Mouse (Mus musculus): ENCODE results near the gene Hoxa11. TPM values are rescaled to one million over a fixed set of nuclear protein-coding genes. Genes with fewer than 3 reads are reported as not detected.

Hoxa11 gene
- total RNA-seq, 4 experiments from 2014 or later = not detected

GRCm38 (mm10) chr6:52248638-52249414 lies 3.2 kb upstream of the Hoxa11 start:
- DNase-seq (ENCODE audit: low spot score in 2 of 2) = no peak

DNA sequence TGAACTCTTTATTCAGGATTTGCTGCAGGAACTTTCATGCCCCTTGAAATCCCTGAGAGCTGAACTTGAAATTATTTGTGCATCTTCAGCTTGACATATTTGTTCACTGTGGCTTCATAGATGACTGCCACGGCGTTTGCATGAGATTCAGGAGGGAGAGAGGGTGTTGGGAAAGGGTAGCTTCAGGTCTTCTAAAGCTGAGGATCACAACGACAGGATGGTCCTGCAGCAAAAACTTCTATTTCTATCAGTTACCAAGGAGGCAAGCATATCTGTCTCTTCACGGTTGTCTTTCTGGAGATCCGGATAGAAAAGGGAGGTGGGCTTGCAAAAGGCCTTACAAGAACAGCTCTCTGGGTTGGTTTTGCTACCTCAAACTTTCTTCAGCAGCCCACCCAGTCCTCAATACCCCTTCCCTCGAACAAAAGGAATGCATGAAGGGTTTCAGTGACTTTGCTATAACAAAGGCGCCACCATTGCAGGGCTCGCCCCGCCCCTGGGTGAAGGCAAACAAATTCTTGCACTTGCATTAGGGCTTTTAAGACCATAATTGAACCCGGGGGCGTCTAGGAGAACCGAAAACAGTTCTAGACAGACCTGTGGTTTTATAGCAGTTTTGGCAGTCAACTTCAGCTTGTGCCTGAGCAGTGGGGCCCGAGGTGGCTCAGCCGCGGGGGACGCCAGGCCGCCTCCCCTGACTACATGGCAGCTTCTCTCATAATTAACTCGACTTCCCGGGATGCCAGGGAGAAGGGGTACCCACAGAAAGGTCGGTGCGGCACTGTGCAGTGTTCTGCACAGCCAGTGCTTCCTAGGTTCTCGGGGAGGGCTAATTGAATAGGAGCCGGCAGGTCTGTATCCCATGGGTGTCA lies 2.4 kb upstream of the Hoxa11 start:
- DNase-seq (ENCODE audit: low spot score in 2 of 2) = no peak

- DNase-seq (ENCODE audit: low spot score in 2 of 2) = no peak
These were observed 1.3 kb upstream of the Hoxa11 start for GRCm38 (mm10) chr6:52246916-52247315.

GRCm38 (mm10) chr6:52246403-52246803 lies 793 bp upstream of the Hoxa11 start:
- no peak for DNase-seq (ENCODE audit: low spot score in 2 of 2)

DNA sequence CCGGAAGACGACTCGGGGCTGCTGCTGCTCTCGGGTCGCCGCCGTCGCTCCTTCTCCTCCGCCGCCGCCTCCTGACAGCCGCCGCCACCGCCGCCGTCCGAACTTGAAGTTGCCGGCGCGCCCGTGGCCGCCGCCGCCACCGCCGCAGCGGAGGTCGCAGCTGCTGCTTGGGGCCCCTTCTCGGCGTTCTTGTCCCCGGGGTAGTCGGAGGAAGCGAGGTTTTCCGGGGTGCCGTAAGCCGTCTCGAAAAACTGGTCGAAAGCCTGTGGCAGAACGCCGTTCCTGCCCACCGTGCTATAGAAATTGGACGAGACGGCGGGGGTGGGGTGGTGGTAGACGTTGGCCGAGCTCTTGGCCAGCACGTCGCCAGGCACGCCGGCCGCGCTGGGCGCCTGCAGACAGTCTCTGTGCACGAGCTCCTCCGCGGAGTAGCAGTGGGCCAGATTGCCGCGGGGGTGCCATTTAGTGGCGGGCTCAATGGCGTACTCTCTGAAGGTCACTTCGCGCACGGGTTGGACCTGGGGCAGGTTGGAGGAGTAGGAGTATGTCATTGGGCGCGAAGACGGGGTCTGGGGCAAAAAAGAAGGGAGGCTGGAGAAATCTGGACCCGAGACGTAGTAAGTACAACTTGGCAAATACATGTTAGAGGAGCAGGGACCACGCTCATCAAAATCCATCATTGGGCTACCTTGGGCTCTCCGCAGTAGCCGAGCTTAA lies 412 bp downstream of the Hoxa11 start:
- DNase-seq (ENCODE audit: low spot score in 2 of 2) = no peak

DNA sequence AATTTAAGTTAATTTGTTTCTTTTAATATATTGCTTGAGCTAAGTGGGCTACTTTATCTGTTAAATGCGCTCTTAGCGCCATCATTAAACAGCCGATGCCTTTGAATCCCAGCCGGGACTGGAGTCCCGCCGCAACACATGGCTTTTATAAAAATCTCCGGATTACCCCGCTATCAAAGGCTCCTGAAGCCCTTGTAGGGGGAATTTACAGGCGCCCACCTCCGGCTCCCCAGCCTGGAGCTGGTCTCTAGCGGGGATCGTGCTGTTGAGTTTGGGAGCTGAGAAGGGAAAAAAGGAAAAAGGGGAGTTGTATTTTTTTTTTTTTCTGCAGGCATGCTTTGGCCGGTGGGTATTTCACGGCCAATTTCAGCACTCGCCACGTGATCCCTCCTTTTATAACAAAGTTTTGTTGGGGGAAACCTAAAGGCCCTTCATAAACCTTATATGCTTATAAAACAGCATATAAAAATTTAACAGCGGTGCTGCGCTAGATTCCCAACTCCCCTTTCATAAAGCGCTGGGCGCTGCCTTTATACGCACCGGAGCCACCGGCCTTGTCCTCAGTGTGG lies 1.1 kb downstream of the Hoxa11 start:
- DNase-seq (ENCODE audit: low spot score in 2 of 2) = no peak

DNA sequence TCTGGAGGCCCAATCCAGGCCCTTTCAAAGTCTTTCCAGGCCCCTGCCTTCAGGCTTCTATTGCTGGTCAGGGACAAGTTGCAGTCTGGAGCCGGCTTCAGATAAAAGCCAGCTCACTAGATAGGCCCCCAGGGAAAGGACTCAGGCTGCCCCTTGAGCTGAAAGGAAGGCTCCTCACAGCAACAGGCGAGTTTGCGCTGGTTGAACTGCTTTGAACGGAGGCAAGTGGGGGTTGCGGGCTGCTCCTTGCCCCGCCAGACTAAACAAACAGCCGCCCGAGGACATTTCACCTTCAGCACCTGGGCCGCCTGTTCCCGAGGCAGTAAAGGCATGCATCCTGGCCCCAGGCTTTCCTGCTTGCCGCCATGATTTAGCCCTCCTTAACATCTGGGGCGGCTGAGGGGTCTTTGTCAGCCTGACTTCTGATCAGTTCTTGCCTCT lies 1.9 kb downstream of the Hoxa11 start:
- no peak for DNase-seq (ENCODE audit: low spot score in 2 of 2)

DNA sequence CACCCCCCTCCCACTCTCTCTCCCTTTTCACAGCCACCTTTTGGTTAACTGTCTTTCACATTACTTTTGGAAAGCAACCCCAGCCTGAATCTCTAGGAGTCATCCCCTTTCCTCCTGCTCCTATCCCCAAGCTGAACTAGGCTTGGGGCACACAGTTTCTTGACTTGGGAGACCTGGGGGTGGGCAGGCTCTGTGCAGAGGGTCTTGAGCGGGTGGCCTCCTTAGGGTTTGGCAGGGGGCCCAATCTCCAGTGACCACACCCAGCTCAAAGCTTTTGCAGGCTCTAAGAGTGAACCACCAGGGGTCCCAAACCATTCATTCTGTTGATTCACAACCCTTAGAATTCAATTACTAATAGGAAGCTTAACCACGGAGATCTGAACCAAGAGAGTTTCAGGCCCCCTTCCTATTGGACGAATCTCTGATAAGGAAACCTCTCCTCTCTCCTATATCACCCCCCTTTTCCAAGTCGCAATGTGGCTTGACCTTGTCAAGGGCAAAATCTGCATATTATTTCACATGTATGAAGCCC lies 2.7 kb downstream of the Hoxa11 start:
- DNase-seq (ENCODE audit: low spot score in 2 of 2) = no peak

- DNase-seq (ENCODE audit: low spot score in 2 of 2) = no peak
These were observed 4.5 kb downstream of the Hoxa11 start for GRCm38 (mm10) chr6:52241001-52241621.

GRCm38 (mm10) chr6:52240389-52241000 lies 5.1 kb downstream of the Hoxa11 start, which contains the start of gene Hoxa10:
Gene Hoxa10 (minus strand): TSS chr6:52240854.
- DNase-seq (ENCODE audit: low spot score in 2 of 2) = no peak

DNA sequence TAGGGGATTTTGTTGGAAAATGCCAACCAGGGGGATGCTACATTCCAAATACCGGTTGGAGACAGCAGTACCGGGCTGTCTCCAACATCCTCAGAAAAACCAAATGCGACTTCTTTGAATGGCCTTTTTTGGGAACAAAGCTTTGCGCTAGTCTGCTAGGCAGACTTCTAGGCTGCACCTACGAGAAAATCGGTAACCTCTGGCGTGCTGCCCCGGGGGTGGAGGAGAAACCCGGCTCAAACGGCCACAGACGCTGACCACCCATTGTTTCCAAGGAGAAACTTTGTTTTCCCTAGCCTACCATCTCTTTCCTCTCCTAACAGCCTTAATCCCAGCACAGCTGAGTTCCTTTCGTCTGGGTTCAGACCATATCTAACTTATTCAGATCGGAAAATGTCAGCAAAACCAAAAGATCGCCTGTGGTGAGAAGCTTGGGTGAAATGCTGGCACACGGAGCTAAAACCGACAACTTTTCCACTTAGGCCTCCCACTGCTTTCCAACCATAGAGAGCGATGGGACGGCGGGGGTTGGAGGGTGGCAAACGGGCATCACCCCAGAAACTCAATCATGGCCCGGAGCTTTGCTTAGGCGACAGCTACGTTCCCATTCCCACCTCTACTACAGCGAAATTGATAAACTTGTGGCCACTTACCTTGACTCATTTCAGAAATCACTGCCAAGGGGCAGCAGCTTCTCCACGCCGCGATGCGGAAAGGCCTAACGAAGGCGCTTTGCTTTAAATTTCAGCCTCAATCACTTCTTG lies 5.8 kb downstream of the Hoxa11 start:
- DNase-seq (ENCODE audit: low spot score in 2 of 2) = no peak

DNA sequence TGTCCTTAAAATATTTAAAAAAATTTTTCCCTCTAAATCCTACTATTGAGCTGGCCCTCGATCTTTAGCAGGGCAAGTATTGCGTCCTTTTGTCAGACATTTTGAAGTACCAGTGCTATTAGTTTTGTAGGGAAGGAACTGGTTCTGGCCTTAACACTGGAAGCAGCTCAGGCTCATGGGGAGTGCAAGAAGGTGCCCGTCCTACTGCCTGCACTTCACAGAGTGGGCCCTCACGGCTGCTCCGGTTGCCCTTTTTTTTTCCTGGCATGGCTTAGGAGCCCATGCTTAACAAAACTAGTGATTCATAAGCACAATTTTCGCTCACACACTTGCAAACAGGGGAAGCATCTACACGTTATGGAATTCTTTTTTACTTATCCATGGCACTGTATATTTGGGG lies 6.6 kb downstream of the Hoxa11 start:
- no peak for DNase-seq (ENCODE audit: low spot score in 2 of 2)

GRCm38 (mm10) chr6:52238155-52238545 lies 7.5 kb downstream of the Hoxa11 start:
- DNase-seq (ENCODE audit: low spot score in 2 of 2) = no peak

DNA sequence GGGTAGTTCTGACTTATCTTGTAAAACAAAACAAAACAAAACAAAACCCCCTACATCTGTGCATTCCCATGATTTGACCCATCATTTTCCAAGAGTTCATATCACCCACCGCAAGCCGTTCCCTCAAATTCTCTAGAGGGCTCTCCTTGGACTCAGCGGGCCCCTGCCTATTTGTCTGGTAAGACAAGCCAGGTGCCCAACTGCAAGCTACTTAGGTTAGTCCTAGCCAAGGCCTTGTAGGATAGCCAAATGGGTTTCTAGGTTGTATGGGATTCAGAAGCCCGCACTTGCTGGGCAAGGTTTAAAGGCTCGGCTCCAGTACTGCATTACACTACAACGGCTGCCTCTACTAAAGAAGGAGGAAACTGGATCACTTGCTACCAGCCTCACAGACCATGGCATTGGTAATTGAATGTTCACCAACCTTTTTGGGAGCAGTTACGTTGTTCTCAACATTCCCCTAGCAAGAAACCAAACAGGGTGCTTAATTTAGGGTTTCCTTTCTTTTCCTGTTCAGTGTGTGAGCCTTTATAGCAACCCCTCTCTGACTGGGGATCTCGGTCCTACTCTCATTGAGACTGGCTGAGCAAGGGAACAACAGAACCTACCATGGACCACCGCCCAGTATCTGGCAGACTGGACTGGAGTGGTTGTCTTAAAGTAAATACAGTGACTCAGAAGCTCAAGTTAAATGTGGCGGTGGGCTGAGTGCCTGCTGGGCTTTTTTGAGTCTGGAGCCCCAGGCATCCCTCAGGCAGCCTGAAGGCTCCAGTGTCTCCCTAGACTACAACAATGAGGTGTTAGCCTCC lies 8.1 kb downstream of the Hoxa11 start:
- no peak for DNase-seq (ENCODE audit: low spot score in 2 of 2)

GRCm38 (mm10) chr6:52236806-52237205 lies 8.8 kb downstream of the Hoxa11 start:
- DNase-seq (ENCODE audit: low spot score in 2 of 2) = no peak

DNA sequence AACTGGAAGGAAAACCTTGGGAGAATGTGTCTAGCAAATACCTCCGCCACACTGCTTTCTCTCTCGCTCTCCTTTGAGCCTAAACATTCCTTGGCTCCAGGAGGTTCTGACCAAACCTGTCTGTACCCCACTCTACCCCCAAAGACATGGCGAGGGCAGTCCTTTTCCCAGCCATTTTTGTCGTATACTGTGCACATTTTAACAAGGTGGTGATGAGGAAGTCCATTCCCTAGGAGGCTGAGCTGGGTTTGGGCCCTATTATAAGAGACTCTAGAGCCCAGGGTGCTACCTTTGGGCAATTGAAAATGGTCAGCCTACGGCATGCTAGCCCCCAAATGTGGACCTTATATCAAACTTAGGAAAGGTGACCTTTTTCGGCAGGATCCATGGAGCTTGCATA lies 9.7 kb downstream of the Hoxa11 start:
- DNase-seq (ENCODE audit: low spot score in 2 of 2) = no peak

DNA sequence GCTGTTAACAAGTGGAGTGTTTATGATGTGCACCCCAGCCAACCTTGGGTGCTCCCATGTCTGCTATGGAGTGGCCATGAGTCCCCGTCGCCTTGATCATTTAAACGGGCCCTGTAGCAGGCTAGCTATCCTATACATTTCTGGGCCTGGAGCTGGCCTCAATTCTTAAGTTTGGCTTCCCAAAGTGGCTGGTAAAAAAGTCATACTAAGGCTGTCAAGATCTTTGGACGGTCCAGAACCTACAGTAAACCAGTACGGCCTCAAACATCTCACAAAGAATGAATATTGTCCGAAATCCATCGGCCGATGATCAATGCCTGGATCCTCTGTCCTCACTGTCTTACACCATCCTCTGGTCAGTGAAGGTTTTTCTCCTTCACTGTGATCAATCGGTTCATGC lies 10.3 kb downstream of the Hoxa11 start:
- DNase-seq (ENCODE audit: low spot score in 2 of 2) = no peak

DNA sequence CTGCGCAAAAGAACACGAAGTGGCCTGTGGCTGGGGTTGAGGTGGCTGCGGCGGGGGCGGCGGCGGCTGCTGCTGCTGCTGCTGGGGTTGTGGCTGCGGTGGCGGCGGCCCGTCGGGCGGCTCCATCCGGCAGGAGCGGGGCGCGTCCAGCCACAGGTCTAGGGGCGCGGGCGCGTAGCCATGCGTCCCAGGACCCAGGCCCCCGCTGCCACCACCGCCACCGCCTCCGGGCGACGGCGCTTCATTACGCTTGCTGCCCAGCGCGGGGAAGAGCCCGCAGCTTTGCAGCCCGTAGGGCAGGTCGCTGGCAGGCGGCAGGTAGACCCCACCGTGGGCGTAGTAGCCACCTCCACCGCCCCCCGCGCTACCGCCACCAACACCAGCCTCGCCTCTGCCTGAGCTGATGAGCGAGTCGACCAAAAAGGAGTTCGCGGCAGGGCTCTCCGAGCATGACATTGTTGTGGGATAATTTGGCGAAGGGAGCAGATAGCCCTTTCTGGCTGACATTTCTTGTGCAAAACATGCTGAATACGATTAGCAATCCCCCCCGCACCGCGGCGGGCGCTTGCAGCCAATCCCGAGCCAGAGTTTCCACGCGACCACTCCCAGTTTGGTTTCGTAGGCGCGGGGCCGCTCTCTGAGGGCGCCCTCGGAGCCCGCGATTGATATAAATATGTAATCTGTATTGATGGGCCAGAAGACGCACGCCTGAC lies 11.0 kb downstream of the Hoxa11 start:
- no peak for DNase-seq (ENCODE audit: low spot score in 2 of 2)

All from layer of hippocampus, adult 8-10 months (tissue).